21 mouse cellular contexts compared by ENCODE assay signal in genomic region chr4:107848546-107848945, GRCm38 (mm10). TPM values are rescaled to one million over a fixed set of nuclear protein-coding genes. Genes with fewer than 3 reads are reported as not detected.
DNase-seq lines count a peak whose midpoint lies in the region; ATAC-seq and TF ChIP-seq lines count a peak whose summit lies in the region.
"Had no signal": no experiment of that assay in that cellular context is flagged by ENCODE, and none has a peak within 500 bp of the region (broad histone marks: within the 10 kb centered on the region; RNA-seq: fewer than 3 reads in every experiment).

No protein-coding gene starts in this region.

- no peaks in the 10 kb centered on the region for H3K27me3 ChIP-seq in kidney, adult 2 months (replicated peaks; ENCODE audit: control insufficient read depth, insufficient read depth, low read length)
- peaks cover 15% of the 10 kb centered on the region for H3K27me3 ChIP-seq in midbrain, embryonic 11.5 days (ENCODE audit: control insufficient read depth, insufficient read depth, low read length)
- H3K27me3 ChIP-seq in midbrain, embryonic 16.5 days (ENCODE audit: control insufficient read depth, insufficient read depth, low read depth, low read length), result peaks cover 8% of the 10 kb centered on the region; the same call in 1 of the 2 replicates
- H3K27me3 ChIP-seq: megakaryocyte, embryonic 14.5 days had no signal

- peak; percentile 24 to 65 for DNase-seq in adrenal gland, adult (ENCODE audit: inconsistent age in 2 of 2, low spot score in 1 of 2)
- DNase-seq in adrenal gland, adult 18-20 months (ENCODE audit: low spot score in 2 of 2), result no peak
- peak; percentile 7 for DNase-seq in heart, adult 8-10 months (ENCODE audit: low spot score)
- no peak for DNase-seq in heart, postnatal 36 days
- DNase-seq in kidney, adult 2 months, result peak; percentile 65
- DNase-seq in kidney, postnatal 14 days, result no peak
- peak; percentile 54 for DNase-seq in midbrain, embryonic 11.5 days (ENCODE audit: low spot score, missing footprints)
- DNase-seq: cerebellum, adult 11 months; layer of hippocampus, adult 9-11 months; lung, embryonic 14.5 days; thymus, postnatal 25 days had no signal

- no peak for TF ChIP-seq POLR2A in kidney, adult 2 months (IDR thresholded peaks at IDR 0.05; ENCODE audit: low read depth, low read length)

- no peak overlapping the region for H3K27ac ChIP-seq in kidney, adult 2 months (ENCODE audit: insufficient read depth, low read depth, low read length)
- H3K27ac ChIP-seq in midbrain, embryonic 11.5 days (ENCODE audit: low read depth, low read length), result no peak overlapping the region
- H3K27ac ChIP-seq in midbrain, embryonic 16.5 days (ENCODE audit: low read length), result no peak overlapping the region
- H3K27ac ChIP-seq: embryonic facial prominence, embryonic 12.5 days; forebrain, embryonic 12.5 days; hindbrain, embryonic 13.5 days; limb, embryonic 13.5 days; liver, embryonic 14.5 days; stomach, embryonic 15.5 days had no signal

- H3K4me2 ChIP-seq in midbrain, embryonic 11.5 days, result no peak overlapping the region
- H3K4me2 ChIP-seq in midbrain, embryonic 16.5 days (ENCODE audit: low read length), result no peak overlapping the region
- H3K4me2 ChIP-seq: embryonic facial prominence, embryonic 12.5 days; forebrain, embryonic 12.5 days; hindbrain, embryonic 13.5 days; limb, embryonic 13.5 days; lung, embryonic 14.5 days; stomach, embryonic 15.5 days had no signal

- no peaks in the 10 kb centered on the region; the same call in 1 of the 2 replicates for H3K4me1 ChIP-seq in kidney, adult 2 months (ENCODE audit: control insufficient read depth, insufficient read depth, low read length)
- H3K4me1 ChIP-seq in midbrain, embryonic 11.5 days (ENCODE audit: control insufficient read depth, insufficient read depth, low read length), result peaks cover 11% of the 10 kb centered on the region
- peaks cover 4% of the 10 kb centered on the region; the same call in 1 of the 2 replicates for H3K4me1 ChIP-seq in midbrain, embryonic 16.5 days (ENCODE audit: control insufficient read depth, insufficient read depth, low read length)
- H3K4me1 ChIP-seq: limb, embryonic 13.5 days; stomach, embryonic 15.5 days had no signal

- no peaks in the 10 kb centered on the region for H3K9me3 ChIP-seq in midbrain, embryonic 11.5 days (ENCODE audit: control insufficient read depth, low read length)
- H3K9me3 ChIP-seq in midbrain, embryonic 16.5 days (replicated peaks; ENCODE audit: control insufficient read depth, low read length, poor library complexity, severe bottlenecking), result no peaks in the 10 kb centered on the region
- H3K9me3 ChIP-seq: embryonic facial prominence, embryonic 12.5 days; forebrain, embryonic 12.5 days; hindbrain, embryonic 13.5 days; limb, embryonic 13.5 days; megakaryocyte, embryonic 14.5 days; stomach, embryonic 15.5 days had no signal

- 60% methylated on average over 5 of the region's 5 CpGs for WGBS in kidney, adult 2 months
- WGBS in midbrain, embryonic 11.5 days, result 86% methylated on average over 5 of the region's 5 CpGs
- WGBS in midbrain, embryonic 16.5 days, result 81% methylated on average over 5 of the region's 5 CpGs

- H3K9ac ChIP-seq in midbrain, embryonic 11.5 days (ENCODE audit: low read length), result no peak overlapping the region
- no peak overlapping the region for H3K9ac ChIP-seq in midbrain, embryonic 16.5 days (ENCODE audit: low read depth, low read length)
- H3K9ac ChIP-seq: embryonic facial prominence, embryonic 12.5 days; forebrain, embryonic 12.5 days; hindbrain, embryonic 13.5 days; limb, embryonic 13.5 days; liver, embryonic 14.5 days; lung, embryonic 14.5 days; stomach, embryonic 15.5 days had no signal

- ATAC-seq in midbrain, embryonic 11.5 days (ENCODE audit: low FRiP score), result no peak
- no peak for ATAC-seq in midbrain, embryonic 16.5 days
- ATAC-seq: activated CD4-positive, CD25-positive, alpha-beta regulatory T cell, adult 4 months; inflammation-experienced regulatory T-cells, adult 6 months had no signal

- TF ChIP-seq CTCF in kidney, adult 2 months (conservative IDR thresholded peaks at IDR 0.05; ENCODE audit: insufficient read depth, insufficient read length, low read depth, low read length), result no peak

- intact Hi-C loops in heart, postnatal 36 days (cut with DNase I), result loop anchor here (10.0 kb wide), 1 partner anchor 424 kb away; no protein-coding TSS in a partner anchor

- H3K4me3 ChIP-seq in kidney, adult 2 months (ENCODE audit: insufficient read depth, low read depth, low read length), result no peak overlapping the region
- no peak overlapping the region for H3K4me3 ChIP-seq in midbrain, embryonic 11.5 days (ENCODE audit: low read depth, low read length)
- no peak overlapping the region for H3K4me3 ChIP-seq in midbrain, embryonic 16.5 days (ENCODE audit: low read depth, low read length)
- H3K4me3 ChIP-seq: embryonic facial prominence, embryonic 12.5 days; forebrain, embryonic 12.5 days; hindbrain, embryonic 13.5 days; limb, embryonic 13.5 days; megakaryocyte, embryonic 14.5 days; stomach, embryonic 15.5 days had no signal

- no peaks in the 10 kb centered on the region for H3K36me3 ChIP-seq in kidney, adult 2 months (ENCODE audit: control insufficient read depth, insufficient read depth, low read length)
- H3K36me3 ChIP-seq in midbrain, embryonic 11.5 days (ENCODE audit: control insufficient read depth, insufficient read depth, low read length), result no peaks in the 10 kb centered on the region; the same call in none of the 2 replicates
- peaks cover 16% of the 10 kb centered on the region for H3K36me3 ChIP-seq in midbrain, embryonic 16.5 days (ENCODE audit: control insufficient read depth, insufficient read depth, low read length)
- H3K36me3 ChIP-seq: embryonic facial prominence, embryonic 12.5 days; limb, embryonic 13.5 days; stomach, embryonic 15.5 days had no signal

RNA-seq across cellular contexts. Expression of gene Magoh, which starts 31.0 kb away (rescaled TPM):
- 10 to 100 TPM; 75.1 to 82.3 TPM for total RNA-seq in adrenal gland, adult 18-20 months (2021)
- total RNA-seq in heart, adult 8-10 months (2022), result 10 to 100 TPM; 39.3 to 42.4 (median 41.4) TPM
- total RNA-seq in heart, postnatal 36 days (2021), result 10 to 100 TPM; 43.0 to 43.5 TPM
- 43.9 and 68.8 TPM in 2 replicates for polyA plus RNA-seq in kidney, adult 2 months (2012; rRNA removed)
- 268 and 272 TPM in 2 replicates for polyA plus RNA-seq in midbrain, embryonic 11.5 days (2014; fragmentation: Nextera tagmentation; extraction: Ambion mirVana)
- 103 and 108 TPM in 2 replicates for polyA plus RNA-seq in midbrain, embryonic 16.5 days (2015; fragmentation: Nextera tagmentation; extraction: Ambion mirVana)

RNA-seq across cellular contexts. Expression of gene 0610037L13Rik, which starts 41.1 kb away (rescaled TPM):
- 10 to 100 TPM; 77.6 to 81.6 TPM for total RNA-seq in adrenal gland, adult 18-20 months (2021)
- 10 to 100 TPM; 46.1 to 56.8 (median 50.3) TPM for total RNA-seq in heart, adult 8-10 months (2022)
- total RNA-seq in heart, postnatal 36 days (2021), result 10 to 100 TPM; 53.2 to 54.3 TPM
- 36.4 and 45.9 TPM in 2 replicates for polyA plus RNA-seq in kidney, adult 2 months (2012; rRNA removed)
- 130 and 134 TPM in 2 replicates for polyA plus RNA-seq in midbrain, embryonic 11.5 days (2014; fragmentation: Nextera tagmentation; extraction: Ambion mirVana)
- 86.7 and 88.1 TPM in 2 replicates for polyA plus RNA-seq in midbrain, embryonic 16.5 days (2015; fragmentation: Nextera tagmentation; extraction: Ambion mirVana)

RNA-seq across cellular contexts. Expression of gene Lrp8, which starts 46.5 kb away (rescaled TPM):
- total RNA-seq in adrenal gland, adult 18-20 months (2021), result 10 to 100 TPM in 1 of 2 experiments, 1 to 10 TPM in 1; 6.9 to 13.1 TPM
- 1 to 10 TPM in 2 of 4 experiments, under 1 TPM in 2; 0.41 to 1.3 (median 1.1) TPM for total RNA-seq in heart, adult 8-10 months (2022)
- 1 to 10 TPM in 1 of 2 experiments, under 1 TPM in 1; 0.97 to 1.1 TPM for total RNA-seq in heart, postnatal 36 days (2021)
- 2.8 and 3.6 TPM in 2 replicates for polyA plus RNA-seq in kidney, adult 2 months (2012; rRNA removed)
- polyA plus RNA-seq in midbrain, embryonic 11.5 days (2014; fragmentation: Nextera tagmentation; extraction: Ambion mirVana), result 21.3 and 21.4 TPM in 2 replicates
- 44.4 and 56.0 TPM in 2 replicates for polyA plus RNA-seq in midbrain, embryonic 16.5 days (2015; fragmentation: Nextera tagmentation; extraction: Ambion mirVana)

Comparison
In these comparisons a context has a peak if more than half of its experiments do, and no peak if none do; other contexts are left out.
1. DNase-seq: peak in adrenal gland, adult (2 of 2), heart, adult 8-10 months (single experiment), kidney, adult 2 months (single experiment) and midbrain, embryonic 11.5 days (single experiment); none in adrenal gland, adult 18-20 months (0 of 2), heart, postnatal 36 days (0 of 2) and kidney, postnatal 14 days (single experiment).